Mouse (Mus musculus): ENCODE data around the gene Dhdds.

GRCm38 (mm10) chr4:133940386-133941260 is 60.1 kb downstream of the Dhdds start:
- no peak for TF ChIP-seq CTCF (conservative IDR thresholded peaks at IDR 0.05; ENCODE audit: insufficient read depth, insufficient read length, low read depth, low read length)
- TF ChIP-seq POLR2A (IDR thresholded peaks at IDR 0.05; ENCODE audit: low read depth, low read length): no peak

All from kidney, adult 2 months (tissue).